In the genomic region with DNA sequence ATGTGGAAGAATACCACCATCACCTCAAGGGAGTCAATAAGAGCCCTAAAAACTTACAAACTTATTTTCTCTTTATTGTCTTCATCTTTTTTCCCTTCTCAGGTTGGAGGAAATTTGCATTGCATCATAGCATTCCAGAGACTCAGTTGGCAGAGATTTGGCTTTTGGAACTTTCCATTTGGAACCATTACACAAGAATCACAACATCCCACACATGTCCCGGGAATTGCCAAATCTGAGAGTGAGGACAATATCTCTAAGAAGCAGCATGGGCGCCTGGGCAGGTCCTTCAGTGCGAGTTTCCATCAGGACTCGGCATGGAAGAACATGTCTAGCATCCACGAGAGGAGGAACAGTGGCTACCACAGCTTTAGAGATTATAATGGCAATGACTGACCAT, we compare ENCODE assay signal across 26 mouse cellular contexts. TPM values are rescaled to one million over a fixed set of nuclear protein-coding genes. Genes with fewer than 3 reads are reported as not detected.
A peak's percentile ranks its signal among the peaks of the same experiment; 100 is the strongest.
DNase-seq lines count a peak whose midpoint lies in the region; ATAC-seq lines count a peak whose summit lies in the region.
"Had no signal": no experiment of that assay in that cellular context is flagged by ENCODE, and none has a peak within 500 bp of the region (broad histone marks: within the 10 kb centered on the region; RNA-seq: fewer than 3 reads in every experiment).

No protein-coding gene starts in this region.

- peaks cover 21% of the 10 kb centered on the region for H3K36me3 ChIP-seq in midbrain, embryonic 15.5 days (replicated peaks)
- H3K36me3 ChIP-seq in forebrain, embryonic 13.5 days (ENCODE audit: poor library complexity, severe bottlenecking): peaks cover 45% of the 10 kb centered on the region

- no peak overlapping the region for H3K9ac ChIP-seq in midbrain, embryonic 15.5 days
- no peak overlapping the region for H3K9ac ChIP-seq in forebrain, embryonic 13.5 days
- H3K9ac ChIP-seq: embryonic facial prominence, embryonic 12.5 days; embryonic facial prominence, embryonic 15.5 days; forebrain, embryonic 12.5 days; heart, embryonic 13.5 days; hindbrain, embryonic 12.5 days; hindbrain, embryonic 15.5 days had no signal

- peaks cover 7% of the 10 kb centered on the region for H3K4me1 ChIP-seq in midbrain, embryonic 15.5 days
- H3K4me1 ChIP-seq in forebrain, embryonic 13.5 days: peaks cover 6% of the 10 kb centered on the region; the same call in 1 of the 2 replicates
- H3K4me1 ChIP-seq: embryonic facial prominence, embryonic 12.5 days; forebrain, embryonic 12.5 days had no signal

- no peak for ATAC-seq in midbrain, embryonic 15.5 days (replicated peaks)
- ATAC-seq in forebrain, embryonic 13.5 days: no peak
- ATAC-seq: activated CD4-positive, CD25-positive, alpha-beta regulatory T cell, adult 4 months; CD4-positive, CD25-positive, alpha-beta regulatory T cell, adult 4 months; forebrain, embryonic 16.5 days had no signal

- no peaks in the 10 kb centered on the region for H3K9me3 ChIP-seq in midbrain, embryonic 15.5 days
- no peaks in the 10 kb centered on the region for H3K9me3 ChIP-seq in forebrain, embryonic 13.5 days (replicated peaks)
- H3K9me3 ChIP-seq: embryonic facial prominence, embryonic 12.5 days; embryonic facial prominence, embryonic 15.5 days; forebrain, embryonic 12.5 days; heart, embryonic 10.5 days; heart, embryonic 13.5 days; hindbrain, embryonic 12.5 days; hindbrain, embryonic 15.5 days had no signal

- DNase-seq in heart, adult 11 months: peak; percentile 85
- no peak for DNase-seq in heart, postnatal 14 days
- DNase-seq in lung, postnatal 25 days (ENCODE audit: low spot score): peak; percentile 18
- DNase-seq in lung, postnatal 10 days: no peak
- DNase-seq in 3T3-L1 (ENCODE audit: low read depth, low spot score): peak; percentile 55
- peak; percentile 46 for DNase-seq in adipocyte (ENCODE audit: low spot score)
- DNase-seq: adrenal gland, postnatal 10 days; adrenal gland, postnatal 36 days; cerebellum, adult 11 months; cerebellum, adult 2 months; cerebellum, adult 9-11 months; cerebellum, postnatal 25 days; gastrocnemius, postnatal 25 days; heart, adult 2 months had no signal

- intact Hi-C loops in heart, postnatal 14 days (cut with DNase I): no loop called here

- no peak overlapping the region for H3K27ac ChIP-seq in midbrain, embryonic 15.5 days
- no peak overlapping the region for H3K27ac ChIP-seq in forebrain, embryonic 13.5 days
- H3K27ac ChIP-seq: embryonic facial prominence, embryonic 12.5 days; embryonic facial prominence, embryonic 15.5 days; forebrain, embryonic 12.5 days; heart, adult 2 months; heart, embryonic 10.5 days; heart, embryonic 13.5 days; hindbrain, embryonic 12.5 days; hindbrain, embryonic 15.5 days had no signal

- H3K4me3 ChIP-seq in midbrain, embryonic 15.5 days: no peak overlapping the region
- no peak overlapping the region for H3K4me3 ChIP-seq in forebrain, embryonic 13.5 days
- H3K4me3 ChIP-seq: embryonic facial prominence, embryonic 12.5 days; embryonic facial prominence, embryonic 15.5 days; forebrain, embryonic 12.5 days; heart, adult 2 months; heart, embryonic 10.5 days; heart, embryonic 13.5 days; hindbrain, embryonic 12.5 days; hindbrain, embryonic 15.5 days had no signal

- no peaks in the 10 kb centered on the region for H3K27me3 ChIP-seq in midbrain, embryonic 15.5 days (replicated peaks)
- no peaks in the 10 kb centered on the region for H3K27me3 ChIP-seq in forebrain, embryonic 13.5 days
- H3K27me3 ChIP-seq: embryonic facial prominence, embryonic 12.5 days; embryonic facial prominence, embryonic 15.5 days; forebrain, embryonic 12.5 days; heart, embryonic 13.5 days; hindbrain, embryonic 12.5 days; hindbrain, embryonic 15.5 days had no signal

- H3K4me2 ChIP-seq in midbrain, embryonic 15.5 days: no peak overlapping the region
- H3K4me2 ChIP-seq in forebrain, embryonic 13.5 days: no peak overlapping the region
- H3K4me2 ChIP-seq: embryonic facial prominence, embryonic 12.5 days; embryonic facial prominence, embryonic 15.5 days; forebrain, embryonic 12.5 days; heart, embryonic 13.5 days; hindbrain, embryonic 12.5 days; hindbrain, embryonic 15.5 days had no signal

- 90% methylated on average over 5 of the region's 5 CpGs for whole genome bisulfite sequencing in midbrain, embryonic 15.5 days
- WGBS in forebrain, embryonic 13.5 days: 96% methylated on average over 5 of the region's 5 CpGs

RNA-seq across cellular contexts. Expression of a gene that starts 4.8 kb away (rescaled TPM):
- total RNA-seq in heart, postnatal 14 days (2021): 10 to 100 TPM; 18.8 to 19.4 TPM
- polyA plus RNA-seq in midbrain, embryonic 15.5 days (2015; fragmentation: Nextera tagmentation; extraction: Ambion mirVana): 32.1 and 32.8 TPM in 2 replicates
- polyA plus RNA-seq in forebrain, embryonic 13.5 days (2015; fragmentation: Nextera tagmentation; extraction: Ambion mirVana): 36.8 and 37.7 TPM in 2 replicates

RNA-seq across cellular contexts. Expression of a gene that starts 24.0 kb away (rescaled TPM):
- 10 to 100 TPM; 10.2 to 13.7 TPM for total RNA-seq in heart, postnatal 14 days (2021)
- 30.9 and 33.9 TPM in 2 replicates for polyA plus RNA-seq in midbrain, embryonic 15.5 days (2015; fragmentation: Nextera tagmentation; extraction: Ambion mirVana)
- polyA plus RNA-seq in forebrain, embryonic 13.5 days (2015; fragmentation: Nextera tagmentation; extraction: Ambion mirVana): 29.5 and 30.1 TPM in 2 replicates

RNA-seq across cellular contexts. Expression of a gene that starts 24.1 kb away (rescaled TPM):
- 10 to 100 TPM; 21.8 to 26.3 TPM for total RNA-seq in heart, postnatal 14 days (2021)
- 26.2 and 27.0 TPM in 2 replicates for polyA plus RNA-seq in midbrain, embryonic 15.5 days (2015; fragmentation: Nextera tagmentation; extraction: Ambion mirVana)
- 40.5 and 40.8 TPM in 2 replicates for polyA plus RNA-seq in forebrain, embryonic 13.5 days (2015; fragmentation: Nextera tagmentation; extraction: Ambion mirVana)

RNA-seq across cellular contexts. Expression of a gene that starts 40.5 kb away (rescaled TPM):
- 1 to 10 TPM; 7.4 to 8.7 TPM for total RNA-seq in heart, postnatal 14 days (2021)
- 37.3 and 40.5 TPM in 2 replicates for polyA plus RNA-seq in midbrain, embryonic 15.5 days (2015; fragmentation: Nextera tagmentation; extraction: Ambion mirVana)
- polyA plus RNA-seq in forebrain, embryonic 13.5 days (2015; fragmentation: Nextera tagmentation; extraction: Ambion mirVana): 108 and 113 TPM in 2 replicates

Comparison
In these comparisons a context has a peak if more than half of its experiments do, and no peak if none do; other contexts are left out.
1. DNase-seq: peak in heart, adult 11 months (single experiment), lung, postnatal 25 days (single experiment), 3T3-L1 (single experiment) and adipocyte (single experiment); none in heart, postnatal 14 days (0 of 2) and lung, postnatal 10 days (single experiment).